Mouse (Mus musculus) adrenal gland, postnatal 25 days (tissue): ENCODE data around the gene Ten1. TPM values are rescaled to one million over a fixed set of nuclear protein-coding genes. Genes with fewer than 3 reads are reported as not detected.

ENCODE experiments used
- DNase-seq: peaks from one replicate; pipeline ENCODE4 v3.0.0; 2021; ENCODE audit warnings: mixed read lengths
- long read RNA-seq: library from polyadenylated mRNA; stranded (forward); transcript quantifications from one replicate; pipeline ENCODE4 v2.0.0, GENCODE M21; 2021
- total RNA-seq: library from RNA; stranded (reverse); gene quantifications from 2 replicates; pipeline ENCODE4 v1.2.3, GENCODE M21; 2021

The Ten1 gene
- 21.5 and 27.1 TPM in 2 replicates for total RNA-seq
- long read RNA-seq, transcript Ten1-201 (4 exons, 902 nt), result major isoform, 11 of 11 reads
- long read RNA-seq, partial matches to known transcripts, result 0 of 11 reads
- long read RNA-seq, other reads (novel, unspliced or antisense), result 0 of 11 reads

- peak; percentile 98 for DNase-seq
These were observed at the start of gene Ten1, which contains the start of gene Acox1 for GRCm38 (mm10) chr11:116198639-116199531. Gene Ten1 (plus strand): TSS chr11:116198855. Gene Acox1 (minus strand): TSS chr11:116199045.

- no peak for DNase-seq
These were observed 49.3 kb upstream of the Ten1 start for GRCm38 (mm10) chr11:116149341-116149740.

GRCm38 (mm10) chr11:116150960-116151359, 47.7 kb upstream of the Ten1 start:
- DNase-seq, result no peak

- no peak for DNase-seq
These were observed 37.3 kb upstream of the Ten1 start for GRCm38 (mm10) chr11:116161312-116161711.

- DNase-seq, result no peak
These were observed 36.5 kb upstream of the Ten1 start for GRCm38 (mm10) chr11:116162146-116162545.

GRCm38 (mm10) chr11:116163002-116163401, 35.7 kb upstream of the Ten1 start:
- no peak for DNase-seq

GRCm38 (mm10) chr11:116167232-116167631, 31.4 kb upstream of the Ten1 start:
- no peak for DNase-seq

GRCm38 (mm10) chr11:116167884-116168439, 30.7 kb upstream of the Ten1 start, which contains the start of gene Fbf1:
Gene Fbf1 (minus strand): TSS chr11:116168166.
- DNase-seq, result peak; percentile 92

- DNase-seq, result no peak
These were observed 29.4 kb upstream of the Ten1 start for GRCm38 (mm10) chr11:116169214-116169613.

GRCm38 (mm10) chr11:116170003-116170800, 28.5 kb upstream of the Ten1 start:
- no peak for DNase-seq

GRCm38 (mm10) chr11:116171959-116172358, 26.7 kb upstream of the Ten1 start:
- DNase-seq, result no peak

- DNase-seq, result peak; percentile 62
These were observed 23.7 kb upstream of the Ten1 start for GRCm38 (mm10) chr11:116174775-116175448.

- no peak for DNase-seq
These were observed 22.6 kb upstream of the Ten1 start for GRCm38 (mm10) chr11:116176010-116176409.

- no peak for DNase-seq
These were observed 20.1 kb upstream of the Ten1 start for GRCm38 (mm10) chr11:116178411-116179121.

- DNase-seq, result no peak
These were observed 12.8 kb upstream of the Ten1 start for GRCm38 (mm10) chr11:116185836-116186235.

GRCm38 (mm10) chr11:116186360-116186759, 12.3 kb upstream of the Ten1 start:
- no peak for DNase-seq

GRCm38 (mm10) chr11:116187226-116187930, 11.3 kb upstream of the Ten1 start:
- no peak for DNase-seq

- no peak for DNase-seq
These were observed 4.0 kb upstream of the Ten1 start for GRCm38 (mm10) chr11:116194619-116195018.

- DNase-seq, result no peak
These were observed 3.4 kb upstream of the Ten1 start for GRCm38 (mm10) chr11:116195252-116195651.

GRCm38 (mm10) chr11:116196336-116196735, 2.3 kb upstream of the Ten1 start:
- no peak for DNase-seq
